10 mouse cellular contexts compared by ENCODE assay signal in genomic region chr13:24862520-24862919, GRCm38 (mm10). TPM values are rescaled to one million over a fixed set of nuclear protein-coding genes. Genes with fewer than 3 reads are reported as not detected.
DNase-seq lines count a peak whose midpoint lies in the region; ATAC-seq and TF ChIP-seq lines count a peak whose summit lies in the region.
"Had no signal": no experiment of that assay in that cellular context is flagged by ENCODE, and none has a peak within 500 bp of the region (broad histone marks: within the 10 kb centered on the region; RNA-seq: fewer than 3 reads in every experiment).

No protein-coding gene starts in this region.

- in situ Hi-C loops in ES-E14 (cut with MboI; ENCODE audit: low sequenced_read_pairs in 2 of 2, unreplicated experiment in 2 of 2), result no loop called here

- intact Hi-C loops in left cerebral cortex, postnatal 14 days (cut with DNase I), result no loop called here

- peak; percentile 41 for DNase-seq in heart, adult 8-10 months (ENCODE audit: low spot score)
- DNase-seq in heart, embryonic 10.5 days (ENCODE audit: low spot score), result no peak
- DNase-seq in ES-E14 (ENCODE audit: low read depth, low spot score), result peak; percentile 77
- peak; percentile 38 for DNase-seq in cerebellum, adult 11-12 months
- DNase-seq in gastrocnemius, postnatal 4 days (ENCODE audit: low spot score in 2 of 2), result peak; percentile 27 to 40
- DNase-seq in left cerebral cortex, postnatal 14 days (ENCODE audit: low spot score in 2 of 2), result peak; percentile 50 to 58
- peak; percentile 40 for DNase-seq in retina, postnatal 1 day

- no peak overlapping the region for H3K9ac ChIP-seq in ES-E14 (ENCODE audit: insufficient read depth, low read depth, low read length, poor library complexity, severe bottlenecking)
- H3K9ac ChIP-seq: embryonic facial prominence, embryonic 12.5 days; limb, embryonic 12.5 days had no signal

- H3K27me3 ChIP-seq in heart, embryonic 10.5 days (ENCODE audit: insufficient read depth, poor library complexity, severe bottlenecking), result no peaks in the 10 kb centered on the region
- H3K27me3 ChIP-seq: embryonic facial prominence, embryonic 12.5 days; limb, embryonic 12.5 days had no signal

- 49% methylated on average over 7 of the region's 7 CpGs for WGBS in heart, embryonic 10.5 days

- no peak overlapping the region for H3K27ac ChIP-seq in heart, embryonic 10.5 days
- H3K27ac ChIP-seq in ES-E14 (ENCODE audit: insufficient read depth, low read depth, low read length, poor library complexity, severe bottlenecking), result no peak overlapping the region
- H3K27ac ChIP-seq: embryonic facial prominence, embryonic 12.5 days; limb, embryonic 12.5 days had no signal

- ATAC-seq in megakaryocyte, adult 5-6 weeks (ENCODE audit: poor library complexity, severe bottlenecking), result no peak

- no peaks in the 10 kb centered on the region for H3K9me3 ChIP-seq in heart, embryonic 10.5 days
- H3K9me3 ChIP-seq in ES-E14 (ENCODE audit: control insufficient read depth, insufficient read depth, low read depth, low read length), result no peaks in the 10 kb centered on the region
- H3K9me3 ChIP-seq: embryonic facial prominence, embryonic 12.5 days; limb, embryonic 12.5 days had no signal

- H3K4me1 ChIP-seq in heart, embryonic 10.5 days, result 0 out of 2 replicates have a peak, but pooled peaks cover 4% of the 10 kb centered on the region
- peaks cover 5 to 8% of the 10 kb centered on the region in 2 experiments; a peak in 3 of 4 replicates for H3K4me1 ChIP-seq in ES-E14 (ENCODE audit: control insufficient read depth in 2 of 2, insufficient read depth in 2 of 2, low read length in 2 of 2, poor library complexity in 1 of 2)
- H3K4me1 ChIP-seq: embryonic facial prominence, embryonic 12.5 days had no signal

- no peak overlapping the region for H3K4me3 ChIP-seq in heart, embryonic 10.5 days
- H3K4me3 ChIP-seq in ES-E14 (ENCODE audit: insufficient read depth in 1 of 2, low read depth in 1 of 2, low read length in 2 of 2, poor library complexity in 1 of 2, severe bottlenecking in 1 of 2), result no peak overlapping the region
- H3K4me3 ChIP-seq: embryonic facial prominence, embryonic 12.5 days; limb, embryonic 12.5 days had no signal

- H3K36me3 ChIP-seq in heart, embryonic 10.5 days, result no peaks in the 10 kb centered on the region
- no peaks in the 10 kb centered on the region for H3K36me3 ChIP-seq in ES-E14 (ENCODE audit: control insufficient read depth, insufficient read depth, low read length, poor library complexity, severe bottlenecking)
- H3K36me3 ChIP-seq: embryonic facial prominence, embryonic 12.5 days; limb, embryonic 12.5 days had no signal

TF ChIP-seq in ES-E14, 5 proteins besides CTCF, POLR2A, EP300 and RAD21:
- TF ChIP-seq CHD2 (IDR thresholded peaks at IDR 0.05; ENCODE audit: low read depth, low read length), result no peak
- TF ChIP-seq ZC3H11A (IDR thresholded peaks at IDR 0.05; ENCODE audit: borderline replicate concordance, low read depth, low read length), result no peak
- TF ChIP-seq MAFK (IDR thresholded peaks at IDR 0.05; ENCODE audit: insufficient read depth, low read depth, low read length), result no peak
- no peak for TF ChIP-seq HCFC1 (IDR thresholded peaks at IDR 0.05; ENCODE audit: borderline replicate concordance, insufficient read depth, low read length)
- TF ChIP-seq ZNF384 (IDR thresholded peaks at IDR 0.05; ENCODE audit: low read depth, low read length), result no peak
TF ChIP-seq in ES-E14: peak in this region for 0.

RNA-seq across cellular contexts. Expression of gene D130043K22Rik, which starts 17.6 kb away (rescaled TPM):
- not detected for total RNA-seq in heart, adult 8-10 months (2022)
- polyA plus RNA-seq in heart, embryonic 10.5 days (2016; fragmentation: Nextera tagmentation; extraction: Ambion mirVana), result 0.14 and 0.15 TPM in 2 replicates
- total RNA-seq in ES-E14 (2012; rRNA removed), result 0.31 and 0.79 TPM in 2 replicates
- total RNA-seq in gastrocnemius, postnatal 4 days (2021), result not detected
- 10 to 100 TPM; 34.0 to 34.1 TPM for total RNA-seq in left cerebral cortex, postnatal 14 days (2021)
- not detected in 2 replicates for total RNA-seq in megakaryocyte, adult 5-6 weeks (2015)
- total RNA-seq in megakaryocyte, adult 5-6 weeks (2017), result not detected in 2 replicates

RNA-seq across cellular contexts. Expression of gene Tdp2, which starts 31.0 kb away (rescaled TPM):
- 10 to 100 TPM; 11.3 to 14.2 (median 13.3) TPM for total RNA-seq in heart, adult 8-10 months (2022)
- 39.7 and 57.2 TPM in 2 replicates for polyA plus RNA-seq in heart, embryonic 10.5 days (2016; fragmentation: Nextera tagmentation; extraction: Ambion mirVana)
- total RNA-seq in ES-E14 (2012; rRNA removed), result 45.7 and 52.7 TPM in 2 replicates
- total RNA-seq in gastrocnemius, postnatal 4 days (2021), result 10 to 100 TPM; 15.5 to 16.1 TPM
- total RNA-seq in left cerebral cortex, postnatal 14 days (2021), result 10 to 100 TPM; 18.7 to 20.9 TPM
- 45.4 and 47.7 TPM in 2 replicates for total RNA-seq in megakaryocyte, adult 5-6 weeks (2015)
- total RNA-seq in megakaryocyte, adult 5-6 weeks (2017), result 32.9 and 35.6 TPM in 2 replicates

RNA-seq across cellular contexts. Expression of gene Acot13, which starts 31.2 kb away (rescaled TPM):
- total RNA-seq in heart, adult 8-10 months (2022), result 100 to 1,000 TPM; 404 to 453 (median 416) TPM
- 116 and 174 TPM in 2 replicates for polyA plus RNA-seq in heart, embryonic 10.5 days (2016; fragmentation: Nextera tagmentation; extraction: Ambion mirVana)
- 13.8 and 18.3 TPM in 2 replicates for total RNA-seq in ES-E14 (2012; rRNA removed)
- total RNA-seq in gastrocnemius, postnatal 4 days (2021), result 10 to 100 TPM; 50.9 to 57.6 TPM
- total RNA-seq in left cerebral cortex, postnatal 14 days (2021), result 10 to 100 TPM; 66.2 to 71.8 TPM
- 26.7 and 27.1 TPM in 2 replicates for total RNA-seq in megakaryocyte, adult 5-6 weeks (2015)
- 26.1 and 30.3 TPM in 2 replicates for total RNA-seq in megakaryocyte, adult 5-6 weeks (2017)

Comparison
In these comparisons a context has a peak if more than half of its experiments do, and no peak if none do; other contexts are left out.
1. RNA of gene D130043K22Rik, which starts 17.6 kb away (total RNA-seq): 34.0 to 34.1 TPM in left cerebral cortex, postnatal 14 days; 0.31 to 0.79 TPM in ES-E14, not detected in heart, adult 8-10 months, not detected in gastrocnemius, postnatal 4 days and not detected in megakaryocyte, adult 5-6 weeks; every median in the first group is over 10 times any median in the second.
2. RNA of gene Acot13, which starts 31.2 kb away (total RNA-seq): 404 to 453 TPM in heart, adult 8-10 months; 66.2 to 71.8 TPM in left cerebral cortex, postnatal 14 days, 50.9 to 57.6 TPM in gastrocnemius, postnatal 4 days, 26.1 to 30.3 TPM in megakaryocyte, adult 5-6 weeks and 13.8 to 18.3 TPM in ES-E14; every median in the first group is over 4 times any median in the second.